Mouse (Mus musculus) brain, embryonic 14.5 days (tissue): ENCODE data around the gene Duoxa2.

Experiments used
- CTCF ChIP-seq: fragments of 200-500 bp; IDR thresholded peaks from 2 replicates; pipeline ENCODE4 v1.5.1; 2012; ENCODE audit warnings: inconsistent platforms, mild to moderate bottlenecking, moderate library complexity, borderline replicate concordance; ENCODE audit not compliant: insufficient read depth, insufficient read length; ENCODE audit errors: extremely low read depth
- POLR2A ChIP-seq: fragments of 200-500 bp; IDR thresholded peaks from 2 replicates; pipeline ENCODE4 v1.6.1; 2012; ENCODE audit warnings: mild to moderate bottlenecking, inconsistent platforms, borderline replicate concordance; ENCODE audit not compliant: poor library complexity, insufficient read depth, insufficient read length, severe bottlenecking; ENCODE audit errors: extremely low read depth

DNA sequence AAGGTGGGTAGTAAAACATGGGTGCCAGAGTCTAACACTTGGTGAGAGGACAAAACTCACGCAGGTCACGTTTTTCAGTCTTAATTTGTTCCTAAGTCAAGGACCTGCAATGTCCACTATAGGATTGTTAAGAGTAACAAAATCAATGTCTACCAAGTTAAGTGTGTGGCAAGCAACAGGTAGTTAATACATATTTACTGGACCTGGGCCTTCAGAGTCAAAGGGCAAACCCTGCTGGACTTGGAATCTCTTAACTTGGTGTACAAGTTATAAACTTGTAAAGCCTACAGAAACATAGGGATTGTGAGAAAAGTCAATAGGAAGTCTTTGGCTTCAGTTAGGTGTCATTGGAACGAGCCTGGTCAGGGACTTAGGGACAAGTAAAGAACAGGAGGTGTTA is 25.9 kb downstream of the Duoxa2 start:
- TF ChIP-seq CTCF (no peak), POLR2A (no peak)
